10 mouse cellular contexts compared by ENCODE assay signal in genomic region chr6:125656921-125657320, GRCm38 (mm10). TPM values are rescaled to one million over a fixed set of nuclear protein-coding genes. Genes with fewer than 3 reads are reported as not detected.
"Had no signal": no experiment of that assay in that cellular context is flagged by ENCODE, and none has a peak within 500 bp of the region (broad histone marks: within the 10 kb centered on the region; RNA-seq: fewer than 3 reads in every experiment).

No protein-coding gene starts in this region.

- DNase-seq: kidney, adult 2 months; kidney, postnatal 25 days; liver; liver, embryonic 13.5 days; liver, postnatal 0 days; lung, postnatal 14 days; midbrain, embryonic 14.5 days; right cerebral cortex, postnatal 4 days; thymus, postnatal 4 days had no signal

RNA-seq across cellular contexts. Expression of gene Ano2, which starts 33.3 kb away (rescaled TPM):
- total RNA-seq: neutrophil, adult 5-6 weeks had no signal
